In genomic region chr7:24883896-24884692, GRCm38 (mm10) we compare ENCODE assay signal across 8 mouse cellular contexts. TPM values are rescaled to one million over a fixed set of nuclear protein-coding genes. Genes with fewer than 3 reads are reported as not detected.
DNase-seq lines count a peak whose midpoint lies in the region; ATAC-seq and TF ChIP-seq lines count a peak whose summit lies in the region.

Gene Rps19 (plus strand): TSS chr7:24884371.

- ATAC-seq in forebrain, embryonic 15.5 days (replicated peaks) = peak; percentile 93
- peak; percentile 93 for ATAC-seq in neutrophil, adult 5-6 weeks (ENCODE audit: extremely low read depth, insufficient number of reproducible peaks, low FRiP score, poor library complexity, severe bottlenecking)

- peaks cover 0 to 28% of the 10 kb centered on the region in 2 experiments; a peak in 2 of 4 replicates for H3K4me1 ChIP-seq in ES-E14 (ENCODE audit: control insufficient read depth in 2 of 2, insufficient read depth in 2 of 2, low read length in 2 of 2, poor library complexity in 1 of 2)
- peaks cover 29% of the 10 kb centered on the region for H3K4me1 ChIP-seq in forebrain, embryonic 15.5 days
- peaks cover 8% of the 10 kb centered on the region for H3K4me1 ChIP-seq in lung, adult 2 months (ENCODE audit: control insufficient read depth, insufficient read depth, low read length)

- peaks cover 44% of the 10 kb centered on the region for H3K36me3 ChIP-seq in ES-E14 (ENCODE audit: control insufficient read depth, insufficient read depth, low read length, poor library complexity, severe bottlenecking)
- H3K36me3 ChIP-seq in forebrain, embryonic 15.5 days = peaks cover 30% of the 10 kb centered on the region

- peak within 1 kb of the TSS; percentile 99 for H3K27ac ChIP-seq in ES-E14 (ENCODE audit: insufficient read depth, low read depth, low read length, poor library complexity, severe bottlenecking)
- peak within 1 kb of the TSS; percentile 94 for H3K27ac ChIP-seq in forebrain, embryonic 15.5 days (replicated peaks)

- H3K4me2 ChIP-seq in forebrain, embryonic 15.5 days (replicated peaks) = peak within 1 kb of the TSS; percentile 74

- TF ChIP-seq POLR2A in lung, adult 2 months (IDR thresholded peaks at IDR 0.05; ENCODE audit: borderline replicate concordance, extremely low read depth, low read depth, low read length) = peak; percentile 94

- peak within 1 kb of the TSS; percentile 100 for H3K9ac ChIP-seq in ES-E14 (ENCODE audit: insufficient read depth, low read depth, low read length, poor library complexity, severe bottlenecking)
- peak within 1 kb of the TSS; percentile 100 for H3K9ac ChIP-seq in forebrain, embryonic 15.5 days (replicated peaks)

- peak; percentile 99 for DNase-seq in ES-E14 (ENCODE audit: low read depth, low spot score)
- DNase-seq in cerebellum, adult 11-12 months = peak; percentile 99
- peak; percentile 98 for DNase-seq in heart, postnatal 25 days (ENCODE audit: low spot score)
- DNase-seq in layer of hippocampus, adult 18-20 months (ENCODE audit: low spot score in 2 of 2) = peak; percentile 97 to 98
- peak; percentile 98 for DNase-seq in lung, adult 2 months
- DNase-seq in thymus, adult 18-20 months = peak; percentile 92 to 98

- H3K9me3 ChIP-seq in ES-E14 (ENCODE audit: control insufficient read depth, insufficient read depth, low read depth, low read length) = no peaks in the 10 kb centered on the region
- no peaks in the 10 kb centered on the region for H3K9me3 ChIP-seq in forebrain, embryonic 15.5 days

- intact Hi-C loops in heart, postnatal 25 days (cut with DNase I) = loop anchor here (10.0 kb wide), 2 partner anchors 191 to 321 kb away; partner anchors contain the start of genes Grik5 and Zfp574

- no peaks in the 10 kb centered on the region for H3K27me3 ChIP-seq in forebrain, embryonic 15.5 days

- TF ChIP-seq CTCF in lung, adult 2 months (IDR thresholded peaks at IDR 0.05; ENCODE audit: insufficient read depth, low read length) = peak; percentile 53

- in situ Hi-C loops in ES-E14 (cut with MboI; ENCODE audit: low sequenced_read_pairs in 2 of 2, unreplicated experiment in 2 of 2) = no loop called here

- WGBS in forebrain, embryonic 15.5 days = under 1% methylated on average over 57 of the region's 57 CpGs
- under 1% methylated on average over 57 of the region's 57 CpGs for WGBS in lung, adult 2 months

- peak within 1 kb of the TSS; percentile 70 to 98 for H3K4me3 ChIP-seq in ES-E14 (ENCODE audit: insufficient read depth in 1 of 2, low read depth in 1 of 2, low read length in 2 of 2, poor library complexity in 1 of 2, severe bottlenecking in 1 of 2)
- peak within 1 kb of the TSS; percentile 96 for H3K4me3 ChIP-seq in forebrain, embryonic 15.5 days
- peak within 1 kb of the TSS; percentile 88 for H3K4me3 ChIP-seq in lung, adult 2 months (replicated peaks; ENCODE audit: extremely low read depth, low read depth, low read length)

TF ChIP-seq in ES-E14, 5 proteins besides CTCF, POLR2A, EP300 and RAD21:
- TF ChIP-seq CHD2 (IDR thresholded peaks at IDR 0.05; ENCODE audit: low read depth, low read length) (peak; percentile 100), ZNF384 (IDR thresholded peaks at IDR 0.05; ENCODE audit: low read depth, low read length) (no peak), HCFC1 (IDR thresholded peaks at IDR 0.05; ENCODE audit: borderline replicate concordance, insufficient read depth, low read length) (peak; percentile 83), ZC3H11A (IDR thresholded peaks at IDR 0.05; ENCODE audit: borderline replicate concordance, low read depth, low read length) (no peak), MAFK (IDR thresholded peaks at IDR 0.05; ENCODE audit: insufficient read depth, low read depth, low read length) (0 out of 2 replicates have a peak, but pooled peaks have one; percentile 25)

RNA-seq across cellular contexts. Expression of gene Rps19, which starts in this region (rescaled TPM):
- total RNA-seq in ES-E14 (2012; rRNA removed) = 2,686 and 2,786 TPM in 2 replicates
- 1,460 and 1,591 TPM in 2 replicates for polyA plus RNA-seq in forebrain, embryonic 15.5 days (2015; fragmentation: Nextera tagmentation; extraction: Ambion mirVana)
- total RNA-seq in heart, postnatal 25 days (2021) = 100 to 1,000 TPM; 493 to 532 TPM
- 100 to 1,000 TPM; 556 to 616 TPM for total RNA-seq in layer of hippocampus, adult 18-20 months (2021)
- 429 and 452 TPM in 2 replicates for polyA plus RNA-seq in lung, adult 2 months (2012; rRNA removed)
- total RNA-seq in neutrophil, adult 5-6 weeks (2017) = 834 and 844 TPM in 2 replicates

Comparison
In these comparisons a context has a peak if more than half of its experiments do, and no peak if none do; other contexts are left out.
1. Peak in every context shown above with its lines: DNase-seq, ATAC-seq, H3K4me3 ChIP-seq and H3K27ac ChIP-seq.